Mouse (Mus musculus) MEL (cell line): ENCODE measurements at regions not wholly inside any gene's neighbourhood (a gene's known extent, or its start where the extent isn't known, plus 50 kb on each side); places are given as distances from the start of the nearest gene placed in this dataset.

Experiments used
- CTCF ChIP-seq, 3 experiments: IDR thresholded peaks in 2 of 3; conservative IDR thresholded peaks in 1 of 3; 2 replicates each; pipeline ENCODE4 v1.5.1; 2011 to 2012; ENCODE audit warnings: low read length in 3 of 3, low read depth in 2 of 3, mild to moderate bottlenecking in 2 of 3, improper control_type of control experiment in 1 of 3, inconsistent platforms in 1 of 3, mixed read lengths in 1 of 3, moderate library complexity in 1 of 3; ENCODE audit not compliant: control insufficient read depth in 1 of 3, insufficient read depth in 1 of 3, poor library complexity in 1 of 3, severe bottlenecking in 1 of 3
- JUND ChIP-seq: IDR thresholded peaks from 2 replicates; pipeline ENCODE4 v1.6.1; 2011; ENCODE audit warnings: low read depth, mild to moderate bottlenecking, improper control_type of control experiment, low read length
- MAFK ChIP-seq: IDR thresholded peaks from 2 replicates; pipeline ENCODE4 v1.6.1; 2011; ENCODE audit warnings: low read depth, mild to moderate bottlenecking, low read length, improper control_type of control experiment, borderline replicate concordance
- POLR2A ChIP-seq, 2 experiments: IDR thresholded peaks; 2 replicates each; pipeline ENCODE4 v1.6.1; 2011 to 2012; ENCODE audit warnings: low read length in 2 of 2, mild to moderate bottlenecking in 2 of 2, control low read depth in 1 of 2, improper control_type of control experiment in 1 of 2, low read depth in 1 of 2, moderate library complexity in 1 of 2; ENCODE audit not compliant: control insufficient read depth in 1 of 2, insufficient read depth in 1 of 2, poor library complexity in 1 of 2
- ZNF384 ChIP-seq: IDR thresholded peaks from 2 replicates; pipeline ENCODE4 v1.6.1; 2012; ENCODE audit warnings: low read depth, mild to moderate bottlenecking, inconsistent platforms, low read length, improper control_type of control experiment

GRCm38 (mm10) chr2:128477242-128477641 is 113.8 kb upstream of the Spdye4c start:
- TF ChIP-seq JUND (no peak), POLR2A (IDR thresholded peaks at IDR 0.05; ENCODE audit: control insufficient read depth in 1 of 2, insufficient read depth in 1 of 2, low read depth in 1 of 2, low read length in 2 of 2, poor library complexity in 1 of 2) (no peak), MAFK (no peak), ZNF384 (no peak), CTCF (IDR thresholded peaks at IDR 0.05 in 2 of 3, conservative IDR thresholded peaks at IDR 0.05 in 1 of 3; ENCODE audit: control insufficient read depth in 1 of 3, insufficient read depth in 1 of 3, low read depth in 2 of 3, low read length in 3 of 3, poor library complexity in 1 of 3, severe bottlenecking in 1 of 3) (no peak)
